Mouse (Mus musculus): ENCODE measurements at regions not wholly inside any gene's neighbourhood (a gene's known extent, or its start where the extent isn't known, plus 50 kb on each side); places are given as distances from the start of the nearest gene placed in this dataset.

DNA sequence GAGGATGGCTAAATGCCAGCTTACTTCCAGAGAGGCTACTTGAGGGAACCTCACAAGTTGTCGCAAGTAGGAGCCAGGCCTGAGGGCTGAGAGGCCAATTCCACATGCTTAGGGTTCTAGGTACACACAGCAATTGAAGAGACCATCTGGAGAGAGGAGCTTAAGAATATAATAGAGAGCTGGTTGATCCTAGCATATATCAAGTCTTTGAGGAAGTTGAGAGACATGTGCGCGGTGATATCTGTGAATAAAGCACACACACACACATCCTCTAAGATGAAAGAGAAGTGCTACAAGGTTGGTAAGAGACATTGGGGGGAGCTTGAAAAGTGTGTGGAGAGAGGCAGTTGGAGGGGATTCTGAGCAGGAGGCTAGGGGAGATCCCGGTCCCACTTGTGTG, 189.5 kb downstream of the Zfp462 start:
- Histone ChIP-seq H3K4me2 (no peak overlapping the region), H3K9ac (no peak overlapping the region), H3K4me3 (replicated peaks) (no peak overlapping the region), H3K9me3 (no peaks in the 10 kb centered on the region; the same call in 1 of the 2 replicates), H3K27ac (no peak overlapping the region), H3K36me3 (no peaks in the 10 kb centered on the region), H3K27me3 (replicated peaks) (no peaks in the 10 kb centered on the region), H3K4me1 (no peaks in the 10 kb centered on the region)
- no peak for ATAC-seq (ENCODE audit: insufficient read depth, low FRiP score, low read depth)
- WGBS, result 95% methylated on average over 4 of the region's 4 CpGs

- Histone ChIP-seq H3K4me3 (replicated peaks) (no peak overlapping the region), H3K27me3 (replicated peaks) (no peaks in the 10 kb centered on the region), H3K4me2 (no peak overlapping the region), H3K27ac (no peak overlapping the region), H3K9me3 (no peaks in the 10 kb centered on the region; the same call in 1 of the 2 replicates), H3K4me1 (no peaks in the 10 kb centered on the region), H3K36me3 (no peaks in the 10 kb centered on the region), H3K9ac (no peak overlapping the region)
- WGBS, result 58% methylated on average over 4 of the region's 4 CpGs
- no peak for ATAC-seq (ENCODE audit: insufficient read depth, low FRiP score, low read depth)
Measured at GRCm38 (mm10) chr4:55134791-55135190, 189.9 kb downstream of the Zfp462 start.

DNA sequence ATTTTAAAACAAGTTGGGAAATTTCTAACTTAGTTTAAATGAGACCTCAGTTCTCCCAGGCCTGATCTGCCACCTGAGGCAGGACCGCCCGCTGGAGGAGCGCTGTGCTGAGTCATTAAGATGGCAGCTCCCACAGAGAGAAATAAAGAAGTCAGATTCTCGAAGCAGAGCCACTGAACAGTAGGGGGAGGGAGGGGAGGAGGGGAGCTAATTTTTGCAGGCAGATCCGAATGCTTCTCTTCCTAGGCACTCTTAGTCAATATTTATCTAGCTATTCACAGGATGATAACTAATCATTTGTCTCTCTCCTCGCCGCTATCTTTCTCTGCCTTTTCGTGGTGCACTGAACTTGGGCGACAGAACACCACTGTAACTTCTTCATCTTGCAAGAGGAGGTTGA, 191.4 kb downstream of the Zfp462 start:
- Histone ChIP-seq H3K9ac (no peak overlapping the region), H3K9me3 (no peaks in the 10 kb centered on the region; the same call in 1 of the 2 replicates), H3K4me3 (replicated peaks) (no peak overlapping the region), H3K36me3 (no peaks in the 10 kb centered on the region), H3K4me2 (no peak overlapping the region), H3K27ac (no peak overlapping the region), H3K4me1 (no peaks in the 10 kb centered on the region), H3K27me3 (replicated peaks) (no peaks in the 10 kb centered on the region)
- 20% methylated on average over 9 of the region's 9 CpGs for WGBS
- ATAC-seq (ENCODE audit: insufficient read depth, low FRiP score, low read depth), result no peak

DNA sequence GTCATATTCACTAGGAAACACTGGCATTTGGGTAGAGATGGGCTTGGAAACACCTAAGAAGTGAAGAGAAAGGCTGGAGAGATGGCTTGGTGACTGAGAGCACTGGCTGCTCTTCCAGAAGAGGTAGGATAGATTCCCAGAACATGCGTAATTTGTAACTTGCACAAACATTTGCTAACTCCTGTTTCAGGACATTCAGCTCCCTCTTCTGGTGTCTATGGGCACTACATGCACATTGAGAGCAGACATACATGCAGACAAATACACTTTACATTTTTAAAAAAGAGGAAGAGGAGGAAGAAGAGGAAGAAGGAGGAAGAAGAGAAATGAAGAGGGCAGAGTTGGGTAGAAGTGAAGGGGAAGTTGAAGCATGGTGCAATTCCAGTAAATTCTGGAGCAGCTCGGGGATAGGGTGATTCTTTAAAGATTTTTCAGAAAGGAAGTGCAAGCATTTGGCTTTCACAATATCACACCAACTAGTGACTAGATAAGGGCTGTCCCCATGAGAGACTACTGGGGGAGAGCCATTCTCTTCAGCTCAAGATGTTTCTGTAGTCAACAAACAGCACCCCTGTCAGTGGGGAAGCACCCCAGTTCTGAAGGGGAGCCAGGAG, 193.0 kb downstream of the Zfp462 start:
- no peak overlapping the region for H3K9ac ChIP-seq
- 87% methylated on average over 2 of the region's 2 CpGs for WGBS
- no peaks in the 10 kb centered on the region for H3K36me3 ChIP-seq
- no peak overlapping the region for H3K27ac ChIP-seq
- H3K4me2 ChIP-seq, result no peak overlapping the region
- H3K4me1 ChIP-seq, result no peaks in the 10 kb centered on the region
- ATAC-seq (ENCODE audit: insufficient read depth, low FRiP score, low read depth), result no peak
- no peaks in the 10 kb centered on the region for H3K27me3 ChIP-seq (replicated peaks)
- H3K4me3 ChIP-seq (replicated peaks), result no peak overlapping the region
- H3K9me3 ChIP-seq, result no peaks in the 10 kb centered on the region; the same call in 1 of the 2 replicates

GRCm38 (mm10) chr4:55141317-55141716, 196.5 kb downstream of the Zfp462 start:
- H3K4me1 ChIP-seq, result no peaks in the 10 kb centered on the region
- H3K36me3 ChIP-seq, result no peaks in the 10 kb centered on the region
- no peak overlapping the region for H3K4me2 ChIP-seq
- no peak for ATAC-seq (ENCODE audit: insufficient read depth, low FRiP score, low read depth)
- no peaks in the 10 kb centered on the region for H3K27me3 ChIP-seq (replicated peaks)
- H3K9me3 ChIP-seq, result no peaks in the 10 kb centered on the region; the same call in 1 of the 2 replicates
- no peak overlapping the region for H3K9ac ChIP-seq
- H3K27ac ChIP-seq, result no peak overlapping the region
- H3K4me3 ChIP-seq (replicated peaks), result no peak overlapping the region

DNA sequence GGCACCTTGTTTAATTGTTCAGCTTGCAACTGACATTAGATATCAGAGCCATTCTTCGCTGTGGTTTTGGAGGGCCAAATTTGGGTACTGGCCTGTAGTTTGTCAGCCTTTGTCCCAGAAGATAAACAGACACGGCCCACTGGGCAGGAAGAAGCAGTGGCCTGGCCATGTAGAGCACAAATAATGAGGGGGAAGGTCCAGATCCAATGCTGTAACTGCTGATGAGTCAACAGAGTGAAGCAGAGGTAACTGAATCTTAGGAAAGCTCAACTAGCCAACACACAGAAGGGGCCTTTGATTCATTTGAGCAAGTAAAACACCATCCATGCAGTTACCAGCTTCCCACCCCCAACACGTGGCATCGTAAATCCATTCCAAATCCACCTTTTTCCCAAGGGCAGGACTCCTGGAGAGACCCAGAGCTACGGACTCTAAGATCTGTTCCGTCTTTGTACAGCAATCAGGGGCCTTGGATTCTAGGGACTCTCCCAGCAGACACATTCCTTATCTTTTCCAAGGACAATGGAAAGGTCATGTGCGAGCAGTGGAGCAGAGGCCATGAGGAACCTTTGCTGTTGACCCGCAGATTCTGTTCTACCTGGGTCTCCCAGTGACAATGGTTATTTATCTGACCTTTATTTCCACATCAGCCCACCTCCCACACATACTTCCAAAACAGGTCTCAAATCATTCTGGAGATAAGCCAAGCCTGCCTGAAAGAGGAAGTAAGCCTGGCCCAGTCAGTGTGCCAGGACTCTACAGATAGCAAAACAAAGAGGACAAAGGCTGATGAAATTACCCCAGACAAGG, 197.3 kb downstream of the Zfp462 start:
- no peaks in the 10 kb centered on the region for H3K4me1 ChIP-seq
- no peak overlapping the region for H3K4me3 ChIP-seq (replicated peaks)
- no peaks in the 10 kb centered on the region for H3K36me3 ChIP-seq
- H3K9me3 ChIP-seq, result no peaks in the 10 kb centered on the region; the same call in 1 of the 2 replicates
- H3K4me2 ChIP-seq, result no peak overlapping the region
- ATAC-seq (ENCODE audit: insufficient read depth, low FRiP score, low read depth), result no peak
- H3K27me3 ChIP-seq (replicated peaks), result no peaks in the 10 kb centered on the region
- H3K27ac ChIP-seq, result no peak overlapping the region
- 69% methylated on average over 8 of the region's 8 CpGs for WGBS
- no peak overlapping the region for H3K9ac ChIP-seq

- ATAC-seq (ENCODE audit: insufficient read depth, low FRiP score, low read depth), result no peak
- no peak overlapping the region for H3K4me3 ChIP-seq (replicated peaks)
- H3K27me3 ChIP-seq (replicated peaks), result no peaks in the 10 kb centered on the region
- H3K4me2 ChIP-seq, result no peak overlapping the region
- no peak overlapping the region for H3K9ac ChIP-seq
- H3K36me3 ChIP-seq, result no peaks in the 10 kb centered on the region
- H3K9me3 ChIP-seq, result no peaks in the 10 kb centered on the region
- H3K4me1 ChIP-seq, result no peaks in the 10 kb centered on the region
- no peak overlapping the region for H3K27ac ChIP-seq
Measured at GRCm38 (mm10) chr4:55143400-55143799, 198.6 kb downstream of the Zfp462 start.

GRCm38 (mm10) chr4:55144995-55145394, 200.1 kb downstream of the Zfp462 start:
- Histone ChIP-seq H3K36me3 (no peaks in the 10 kb centered on the region), H3K27ac (no peak overlapping the region), H3K27me3 (replicated peaks) (no peaks in the 10 kb centered on the region), H3K9ac (no peak overlapping the region), H3K4me1 (no peaks in the 10 kb centered on the region), H3K4me2 (no peak overlapping the region), H3K9me3 (no peaks in the 10 kb centered on the region), H3K4me3 (replicated peaks) (no peak overlapping the region)
- ATAC-seq (ENCODE audit: insufficient read depth, low FRiP score, low read depth), result no peak
- 92% methylated on average over 1 of the region's 1 CpGs for WGBS

- Histone ChIP-seq H3K27ac (no peak overlapping the region), H3K27me3 (replicated peaks) (no peaks in the 10 kb centered on the region), H3K4me3 (replicated peaks) (no peak overlapping the region), H3K36me3 (no peaks in the 10 kb centered on the region), H3K4me1 (no peaks in the 10 kb centered on the region), H3K9me3 (no peaks in the 10 kb centered on the region), H3K4me2 (no peak overlapping the region), H3K9ac (no peak overlapping the region)
- WGBS, result 67% methylated on average over 8 of the region's 8 CpGs
- ATAC-seq (ENCODE audit: insufficient read depth, low FRiP score, low read depth), result no peak
Measured at GRCm38 (mm10) chr4:55145968-55146367, 201.1 kb downstream of the Zfp462 start.

DNA sequence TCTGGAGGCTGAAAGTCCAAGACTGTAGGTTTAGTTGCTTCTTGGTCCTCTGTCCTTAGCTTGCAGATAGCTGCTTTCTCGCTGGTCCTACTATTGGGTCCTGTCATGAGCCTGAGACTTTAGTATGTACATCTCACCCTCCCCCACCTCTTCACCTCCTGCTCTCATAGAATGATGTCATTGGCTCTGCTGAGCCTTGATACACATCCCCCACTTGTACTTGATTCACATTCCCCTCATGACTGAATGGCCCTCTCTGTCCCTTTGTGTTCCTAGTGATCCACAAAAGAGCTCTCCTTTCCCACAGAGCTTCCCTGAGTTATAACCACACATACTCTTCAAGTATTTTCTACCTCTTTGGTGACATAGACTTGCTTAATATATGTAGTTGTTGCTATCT, 201.5 kb upstream of the Rad23b start:
- H3K9ac ChIP-seq, result no peak overlapping the region
- no peak overlapping the region for H3K4me3 ChIP-seq (replicated peaks)
- H3K36me3 ChIP-seq, result no peaks in the 10 kb centered on the region
- H3K27ac ChIP-seq, result no peak overlapping the region
- H3K27me3 ChIP-seq (replicated peaks), result no peaks in the 10 kb centered on the region
- no peaks in the 10 kb centered on the region for H3K9me3 ChIP-seq
- ATAC-seq (ENCODE audit: insufficient read depth, low FRiP score, low read depth), result no peak
- H3K4me1 ChIP-seq, result no peaks in the 10 kb centered on the region
- 88% methylated on average over 1 of the region's 1 CpGs for WGBS
- H3K4me2 ChIP-seq, result no peak overlapping the region

GRCm38 (mm10) chr4:55154556-55154955, 195.3 kb upstream of the Rad23b start:
- H3K36me3 ChIP-seq, result no peaks in the 10 kb centered on the region
- H3K4me3 ChIP-seq (replicated peaks), result no peak overlapping the region
- H3K4me1 ChIP-seq, result no peaks in the 10 kb centered on the region
- no peak for ATAC-seq (ENCODE audit: insufficient read depth, low FRiP score, low read depth)
- H3K9ac ChIP-seq, result no peak overlapping the region
- H3K4me2 ChIP-seq, result no peak overlapping the region
- no peaks in the 10 kb centered on the region for H3K27me3 ChIP-seq (replicated peaks)
- WGBS, result 67% methylated on average over 3 of the region's 3 CpGs
- no peak overlapping the region for H3K27ac ChIP-seq
- H3K9me3 ChIP-seq, result no peaks in the 10 kb centered on the region

GRCm38 (mm10) chr4:55158166-55158739, 191.6 kb upstream of the Rad23b start:
- H3K9ac ChIP-seq, result no peak overlapping the region
- no peaks in the 10 kb centered on the region for H3K4me1 ChIP-seq
- 78% methylated on average over 6 of the region's 6 CpGs for WGBS

More at GRCm38 (mm10) chr4:55158166-55158739, 191.6 kb upstream of the Rad23b start:
- H3K27me3 ChIP-seq (replicated peaks), result no peaks in the 10 kb centered on the region
- ATAC-seq (ENCODE audit: insufficient read depth, low FRiP score, low read depth), result no peak
- H3K36me3 ChIP-seq, result no peaks in the 10 kb centered on the region
- no peaks in the 10 kb centered on the region for H3K9me3 ChIP-seq
- no peak overlapping the region for H3K4me2 ChIP-seq
- H3K27ac ChIP-seq, result no peak overlapping the region
- H3K4me3 ChIP-seq (replicated peaks), result no peak overlapping the region

Measured in stomach, embryonic 15.5 days (tissue).